Mouse (Mus musculus) frontal cortex, postnatal 10 days (tissue): ENCODE measurements around the gene Ptf1a.

Experiments
- DNase-seq, 2 experiments: peaks; one replicate each; pipeline ENCODE4 v3.0.0; 2022; ENCODE audit warnings: low spot score in 2 of 2, mixed read lengths in 1 of 2

Ptf1a gene

DNA sequence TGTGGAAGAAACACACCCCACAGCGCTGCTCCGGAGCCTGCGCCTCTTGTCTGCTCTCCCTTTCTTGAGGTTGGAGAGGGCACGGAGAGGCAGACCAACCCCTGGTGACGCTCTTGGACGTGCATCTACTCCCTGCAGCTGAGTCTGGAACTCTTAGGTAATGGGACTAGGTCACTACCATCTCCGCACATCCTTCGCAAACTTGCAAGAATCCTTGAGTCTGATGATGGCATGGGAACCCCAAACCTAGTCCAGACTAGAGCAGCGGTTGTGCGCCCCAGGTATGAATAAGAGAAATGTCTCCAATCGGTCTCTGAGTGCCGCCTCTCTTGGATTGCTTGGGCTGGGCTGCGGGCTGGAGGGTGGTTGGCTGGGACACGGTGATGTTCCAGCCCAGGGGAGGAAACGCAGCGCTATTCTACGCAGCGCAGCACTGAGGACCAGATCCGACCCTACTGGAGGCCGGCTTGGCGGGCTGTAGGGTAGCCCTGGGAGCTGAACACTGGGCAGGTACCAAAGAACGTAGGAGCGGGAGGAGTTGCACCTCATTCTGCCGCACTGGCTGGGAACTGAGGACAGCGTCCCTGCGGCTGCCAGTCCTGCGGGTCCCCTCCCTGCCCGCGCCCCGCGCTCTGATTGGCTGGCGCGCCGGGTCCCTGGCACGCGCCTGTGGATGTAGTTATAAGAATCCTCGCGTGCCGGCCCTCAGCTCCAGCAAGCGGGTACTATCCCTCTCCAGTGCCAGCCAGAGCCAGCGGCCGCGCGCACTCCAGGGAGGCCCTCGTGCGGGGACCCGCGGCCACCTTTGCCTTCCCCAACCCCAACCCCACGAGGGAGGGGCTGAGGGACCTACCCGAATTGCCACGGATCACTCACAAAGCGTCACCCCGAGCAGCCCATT, at the start of gene Ptf1a:
TSS of gene Ptf1a (plus strand) at position 733 of the 901 bp plus-strand sequence.
- DNase-seq: no peak

DNA sequence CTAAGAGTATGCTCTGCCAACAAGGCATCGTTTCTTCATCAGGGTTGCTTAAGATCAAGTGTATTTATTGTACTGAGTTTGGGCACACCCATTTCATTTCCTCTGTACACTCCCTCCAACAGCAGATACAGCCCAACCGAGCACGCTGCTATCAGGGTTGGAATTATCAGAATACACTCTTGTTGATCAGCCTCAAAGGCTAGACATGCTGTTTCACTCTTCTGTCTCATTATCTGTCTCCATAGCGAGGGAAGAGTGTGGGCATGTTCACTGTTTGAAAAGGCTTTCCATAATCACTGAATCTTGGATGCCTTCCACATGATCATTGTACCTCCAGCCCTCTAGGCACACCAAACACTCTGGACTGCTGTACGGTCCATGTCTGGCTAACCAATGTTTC, 40.1 kb upstream of the Ptf1a start:
- DNase-seq: no peak

DNA sequence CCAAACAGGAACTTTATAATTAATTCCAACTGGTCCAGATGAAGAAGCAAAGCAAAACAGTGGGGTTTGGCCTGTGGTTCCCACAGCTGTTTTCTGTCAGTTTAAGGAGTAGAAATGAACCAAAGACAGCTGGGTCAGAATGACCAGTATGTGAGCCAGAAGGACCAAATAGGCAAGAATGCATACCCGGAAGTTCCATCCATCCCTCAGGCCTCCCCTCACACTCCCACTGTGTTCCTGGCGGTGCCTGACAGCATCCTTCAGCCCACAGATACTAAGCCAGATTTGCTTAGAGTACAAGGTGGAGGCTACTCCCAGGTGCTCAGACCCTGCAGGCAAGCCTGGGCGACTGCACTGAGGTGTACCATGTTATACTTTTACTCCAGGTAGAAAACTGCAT, 38.9 kb upstream of the Ptf1a start:
- no peak for DNase-seq

DNA sequence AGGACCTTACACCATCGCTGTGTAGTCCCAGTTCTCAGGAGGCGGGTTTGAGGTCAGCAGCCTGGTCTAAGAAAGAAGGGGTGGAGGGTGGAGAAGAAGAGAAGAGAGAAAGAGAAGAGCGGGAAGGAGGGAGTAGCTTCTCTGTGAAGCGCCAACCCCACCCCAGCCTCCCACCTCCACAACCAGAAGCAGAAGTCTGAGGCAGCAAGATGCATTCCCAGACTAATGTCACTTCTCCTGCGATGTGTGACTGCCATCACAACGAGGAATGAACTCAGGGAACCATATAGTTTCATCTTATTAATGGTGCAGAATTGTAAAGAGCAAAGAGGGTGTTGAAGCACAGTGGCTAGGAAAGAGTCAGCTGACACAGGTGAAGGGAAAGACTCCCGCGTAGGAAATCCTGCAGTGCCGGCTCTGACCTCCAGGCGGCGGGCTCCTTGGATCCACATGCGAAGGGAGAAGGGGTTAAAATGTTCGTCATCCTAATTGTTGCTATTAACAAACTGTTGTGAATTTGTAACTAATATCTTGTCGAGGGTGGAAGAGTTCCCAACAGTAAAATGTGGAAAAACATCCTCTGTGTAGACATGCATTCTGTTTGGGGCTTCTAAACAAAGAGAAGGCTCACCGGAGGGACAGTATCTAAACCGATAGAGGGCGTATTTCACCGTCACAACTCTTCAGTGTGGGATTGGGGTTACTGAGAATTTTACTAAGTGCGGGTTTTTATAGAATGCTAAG, 31.1 kb upstream of the Ptf1a start:
- DNase-seq: peak; percentile 23 to 59

DNA sequence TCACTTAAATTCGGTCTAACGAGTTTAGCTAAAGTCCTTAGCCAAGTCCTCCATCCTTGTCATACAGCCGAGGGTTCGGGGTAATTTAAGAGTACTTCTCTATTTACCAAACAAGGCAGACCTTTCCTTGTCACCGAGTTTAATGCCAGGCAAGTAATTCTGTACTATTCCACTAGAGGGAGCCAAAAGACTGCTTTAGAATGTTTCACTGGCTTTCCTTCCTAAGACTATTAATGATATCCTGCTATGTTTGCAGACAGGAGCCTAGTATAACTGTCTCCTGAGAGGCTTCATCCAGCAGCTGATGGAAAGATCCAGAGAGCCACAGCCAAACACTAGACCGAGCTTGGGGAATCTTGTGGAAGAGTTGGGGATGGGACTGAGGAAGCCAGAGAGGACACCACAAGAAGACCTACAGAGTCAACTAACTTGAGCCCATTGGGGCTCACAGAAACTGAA, 30.4 kb upstream of the Ptf1a start:
- no peak for DNase-seq

DNA sequence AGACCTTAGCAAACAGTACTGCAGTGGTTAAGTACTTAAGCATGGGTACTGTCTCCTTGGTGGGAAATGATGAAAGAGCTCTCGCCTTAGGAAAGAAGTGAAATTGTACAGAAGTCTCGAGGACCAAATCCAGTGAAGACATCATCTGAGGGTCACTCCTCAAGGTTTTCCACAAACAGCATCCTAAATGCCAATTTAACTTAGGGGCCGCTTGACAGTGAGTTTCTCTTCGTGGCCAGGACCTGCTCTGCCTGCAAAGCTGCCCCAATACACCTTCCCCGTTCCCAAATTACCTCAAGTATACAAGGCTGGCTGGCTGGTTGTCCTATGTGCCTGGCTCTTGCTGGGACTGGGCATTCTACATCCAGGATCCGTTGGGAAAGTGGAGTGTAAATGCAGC, 29.4 kb upstream of the Ptf1a start:
- DNase-seq: no peak

DNA sequence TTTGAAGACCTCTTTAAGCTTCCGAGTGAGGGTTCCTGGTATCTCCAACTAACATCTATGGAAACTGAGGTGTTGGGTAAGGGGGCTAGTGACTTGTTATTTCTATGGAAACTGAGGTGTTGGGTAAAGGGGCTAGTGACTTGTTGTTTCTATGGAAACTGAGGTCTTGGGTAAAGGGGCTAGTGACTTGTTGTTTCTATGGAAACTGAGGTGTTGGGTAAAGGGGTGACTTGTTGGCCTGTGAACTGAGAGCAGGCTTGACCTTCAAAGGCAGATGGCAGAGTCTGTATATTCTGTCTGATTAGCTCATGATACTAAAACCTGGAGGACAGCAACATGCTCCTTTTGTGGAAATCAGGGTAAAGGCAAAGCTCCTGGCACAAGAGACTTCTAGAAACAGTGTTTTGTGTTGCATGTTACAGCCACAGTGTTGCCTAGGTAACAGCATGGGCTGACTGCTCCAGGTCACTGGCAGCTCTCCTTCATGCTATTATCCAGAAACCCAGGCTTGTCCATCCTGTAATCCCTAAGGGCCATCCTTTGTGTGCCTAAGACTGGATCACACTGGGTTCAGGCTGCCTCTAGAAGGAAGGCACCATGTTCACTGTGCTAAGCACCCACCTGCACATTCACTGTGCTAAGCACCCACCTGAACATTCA, 25.6 kb upstream of the Ptf1a start:
- no peak for DNase-seq

DNA sequence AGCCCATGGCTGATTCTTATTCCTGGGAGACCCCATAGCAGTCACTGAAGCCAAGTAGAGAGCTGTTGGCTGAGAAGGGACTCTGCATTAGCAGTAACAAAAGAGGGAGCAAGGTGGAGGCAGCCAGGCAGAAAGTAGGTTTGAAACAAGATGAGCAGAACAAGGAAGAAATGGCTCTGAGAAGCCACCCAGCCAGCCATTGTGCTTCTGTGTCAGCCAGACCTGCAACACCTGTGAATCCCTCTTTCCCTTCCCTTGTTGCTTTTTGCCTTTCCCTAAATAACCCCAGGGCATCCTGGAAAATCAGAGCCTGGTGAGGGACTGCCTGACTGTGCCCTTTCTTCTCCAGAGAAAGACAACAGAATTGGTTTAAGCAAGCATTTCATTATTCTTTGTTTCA, 23.2 kb upstream of the Ptf1a start:
- no peak for DNase-seq

DNA sequence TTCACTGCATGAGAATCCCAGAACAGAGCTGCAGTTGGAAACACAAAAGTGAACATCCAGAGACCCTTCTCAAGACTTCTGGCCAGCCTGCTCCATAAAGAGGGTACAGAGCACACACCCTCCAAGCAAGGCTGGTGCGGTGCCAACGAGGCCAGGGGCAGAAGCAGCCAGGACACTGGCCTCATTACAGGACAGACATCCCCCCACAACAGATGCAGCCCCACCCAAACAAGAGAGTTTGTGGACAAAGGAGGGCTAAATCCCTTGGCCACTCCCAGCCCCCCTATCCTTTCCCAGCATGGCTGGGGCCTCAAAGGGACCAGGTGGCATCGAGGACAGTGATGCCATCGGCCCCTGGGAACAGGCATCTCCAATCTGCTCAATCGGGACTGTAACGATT, 22.4 kb upstream of the Ptf1a start:
- DNase-seq: no peak

DNA sequence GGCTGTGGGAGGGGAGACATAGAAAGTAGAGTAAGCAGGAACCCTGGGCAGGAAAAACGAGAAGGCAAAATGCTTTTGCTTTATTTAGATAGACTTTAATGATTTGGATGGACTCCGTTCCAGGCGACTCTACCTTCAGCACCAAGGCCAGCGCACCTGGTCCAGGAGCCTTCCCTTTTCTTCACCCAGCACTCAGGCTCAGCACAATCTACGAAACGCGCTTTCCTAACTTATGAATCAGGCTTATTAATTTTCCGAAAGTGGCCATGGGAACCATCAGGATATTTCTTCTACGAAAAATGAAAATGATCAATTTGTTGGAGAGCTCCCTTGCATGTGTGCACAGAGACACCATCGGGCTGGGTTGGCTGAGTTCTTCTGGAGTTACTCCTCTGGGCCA, 16.4 kb upstream of the Ptf1a start:
- no peak for DNase-seq

DNA sequence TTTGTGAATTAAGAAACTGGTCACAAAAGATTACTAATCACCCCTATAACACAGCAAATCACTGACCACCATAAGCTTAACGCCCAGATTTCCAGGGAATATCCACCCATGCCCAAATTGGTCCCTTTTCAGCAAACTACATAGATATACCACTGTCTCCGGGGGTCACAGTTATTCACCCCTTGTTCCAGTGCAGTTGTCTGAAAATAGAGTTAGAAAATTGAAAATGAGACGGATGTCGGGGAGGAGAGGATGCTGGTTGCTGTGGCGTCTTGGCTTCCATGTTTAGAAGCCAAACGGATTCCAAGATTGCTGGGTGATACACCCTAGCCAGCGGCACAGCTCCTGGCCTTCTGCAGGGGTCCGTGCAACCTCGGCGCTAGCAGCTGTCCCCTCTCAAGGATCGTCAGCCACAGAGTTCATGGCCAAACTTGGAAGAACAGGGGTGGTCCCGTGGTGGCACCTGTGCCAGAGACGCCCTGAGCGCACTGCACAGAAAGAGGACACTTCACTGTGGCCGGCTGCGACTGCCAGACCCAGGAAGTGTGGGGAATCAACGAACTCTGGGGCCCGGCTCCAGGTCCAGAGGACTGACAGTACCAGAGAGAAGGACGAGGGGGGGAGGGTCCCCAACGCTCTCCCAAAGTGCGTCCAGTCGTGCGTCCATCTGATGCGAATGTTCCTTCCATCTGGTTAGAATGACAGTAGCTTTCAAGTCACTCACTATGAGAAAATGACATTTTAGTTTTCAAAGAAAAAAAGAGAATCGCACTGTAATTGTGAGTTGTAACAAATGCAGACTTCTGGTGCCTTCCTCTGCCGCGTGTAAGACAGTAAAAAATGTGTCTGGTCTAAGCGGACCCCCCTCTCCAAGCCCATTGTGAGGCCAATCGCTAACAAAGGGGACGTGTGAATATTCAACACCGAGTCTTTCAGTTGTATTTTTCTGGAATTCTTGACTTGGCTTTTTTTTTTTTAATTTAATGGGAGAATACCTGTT, 15.5 kb upstream of the Ptf1a start:
- no peak for DNase-seq

DNA sequence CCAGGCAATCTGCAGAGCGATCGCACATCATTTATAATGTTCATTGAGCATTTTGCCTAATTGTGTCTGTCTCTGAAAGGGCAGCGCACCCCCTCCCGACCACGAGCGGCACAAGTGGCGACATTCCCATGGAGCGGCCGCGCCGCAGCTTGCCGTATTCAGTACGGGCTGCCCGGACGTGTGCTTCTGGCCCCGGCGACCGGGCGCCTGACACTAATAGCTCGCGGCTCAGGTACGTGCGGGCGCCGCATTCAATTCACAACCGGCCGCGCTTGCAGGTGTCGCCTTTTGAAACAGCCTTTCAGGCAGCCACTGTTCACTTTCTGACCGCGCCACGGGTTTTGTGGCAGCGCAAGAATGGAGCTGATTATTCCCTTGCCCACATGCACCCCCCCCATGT, 14.7 kb upstream of the Ptf1a start:
- DNase-seq: no peak

DNA sequence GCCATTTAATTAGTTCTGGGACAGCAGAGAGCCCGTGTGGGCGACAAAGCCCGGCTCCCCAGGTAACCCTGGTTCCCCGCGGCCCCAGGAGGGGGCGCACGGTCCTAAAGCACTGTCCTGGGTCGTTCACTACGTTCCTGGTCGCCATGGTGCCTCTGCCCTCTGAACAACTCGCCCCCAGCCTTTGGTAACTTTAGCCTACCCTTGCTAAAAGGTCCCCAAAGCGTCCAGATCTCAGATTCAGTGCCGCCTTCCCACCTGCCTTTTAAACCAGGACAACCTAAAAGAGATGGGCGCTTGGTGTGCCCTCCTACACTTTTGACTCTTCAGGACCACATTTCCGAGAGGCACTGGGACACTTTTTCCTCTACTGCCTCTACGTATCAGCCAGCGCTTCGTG, 14.3 kb upstream of the Ptf1a start:
- no peak for DNase-seq

DNA sequence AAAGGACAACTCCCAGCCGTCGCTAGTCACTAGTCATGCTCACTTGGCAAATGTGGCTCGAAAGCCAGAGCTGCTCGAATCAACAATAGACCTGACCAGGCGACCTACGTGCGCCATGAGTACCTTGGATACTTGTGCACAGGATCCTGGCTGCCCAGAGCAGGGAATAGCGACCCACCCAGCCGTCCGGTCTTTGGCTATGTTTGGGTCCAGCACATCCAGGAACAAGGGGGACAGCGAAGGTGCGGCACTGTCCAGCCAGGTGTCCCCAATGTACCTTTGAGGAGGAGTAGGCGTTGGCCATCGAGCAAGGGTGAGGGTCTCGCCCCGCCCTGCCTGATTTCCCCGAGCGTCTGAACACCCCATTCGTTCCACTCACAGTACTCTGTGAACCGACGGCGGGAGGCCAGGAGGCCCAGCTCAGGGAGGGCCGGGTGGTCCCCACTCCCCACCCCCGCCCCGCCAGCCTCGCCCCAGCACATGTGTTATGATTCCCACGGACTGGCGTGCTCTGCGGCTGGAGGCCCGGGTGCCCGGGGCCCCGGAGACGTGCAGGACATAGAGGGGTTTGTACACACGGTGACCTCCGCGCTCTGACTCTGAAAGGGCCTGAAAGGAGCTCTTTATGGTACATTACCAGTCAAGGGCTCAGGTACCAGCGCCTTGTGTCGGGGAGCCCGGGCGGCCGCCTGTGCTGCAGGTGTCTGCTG, 13.7 kb upstream of the Ptf1a start:
- DNase-seq: no peak

DNA sequence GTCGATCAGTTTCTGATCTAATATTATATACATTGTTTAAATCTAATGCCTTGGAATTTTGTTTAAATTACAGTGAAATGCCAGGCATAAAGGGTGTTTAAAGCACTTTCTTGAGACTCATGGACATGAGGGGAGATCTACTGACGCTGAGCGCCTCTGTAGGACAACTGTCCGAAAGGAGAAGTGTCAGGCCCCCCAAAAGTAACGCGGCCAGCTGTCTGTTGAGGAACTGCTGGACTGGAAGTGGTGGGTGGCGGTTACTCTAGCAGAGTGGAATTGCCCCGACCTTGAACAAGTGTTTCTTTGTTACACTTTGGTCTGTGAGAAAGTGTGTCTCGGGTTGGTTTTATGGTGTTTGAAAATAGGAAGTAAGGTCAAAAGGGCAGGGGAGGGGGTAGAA, 1.1 kb upstream of the Ptf1a start:
- DNase-seq: no peak

DNA sequence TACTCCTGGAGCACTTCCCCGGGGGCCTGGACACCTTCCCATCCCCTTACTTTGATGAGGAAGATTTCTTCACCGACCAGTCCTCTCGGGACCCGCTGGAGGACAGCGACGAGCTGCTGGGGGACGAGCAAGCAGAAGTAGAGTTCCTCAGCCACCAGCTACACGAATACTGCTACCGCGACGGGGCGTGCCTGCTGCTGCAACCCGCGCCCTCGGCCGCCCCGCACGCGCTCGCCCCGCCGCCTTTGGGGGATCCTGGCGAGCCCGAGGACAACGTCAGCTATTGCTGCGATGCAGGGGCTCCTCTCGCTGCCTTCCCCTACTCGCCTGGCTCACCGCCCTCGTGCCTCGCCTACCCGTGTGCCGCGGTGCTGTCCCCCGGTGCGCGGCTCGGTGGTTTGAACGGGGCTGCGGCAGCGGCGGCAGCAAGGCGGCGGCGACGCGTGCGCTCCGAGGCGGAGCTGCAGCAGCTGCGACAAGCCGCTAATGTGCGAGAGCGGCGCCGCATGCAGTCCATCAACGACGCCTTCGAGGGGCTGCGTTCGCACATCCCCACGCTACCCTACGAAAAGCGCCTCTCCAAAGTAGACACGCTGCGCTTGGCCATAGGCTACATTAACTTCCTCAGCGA, 523 bp downstream of the Ptf1a start:
- DNase-seq: no peak

DNA sequence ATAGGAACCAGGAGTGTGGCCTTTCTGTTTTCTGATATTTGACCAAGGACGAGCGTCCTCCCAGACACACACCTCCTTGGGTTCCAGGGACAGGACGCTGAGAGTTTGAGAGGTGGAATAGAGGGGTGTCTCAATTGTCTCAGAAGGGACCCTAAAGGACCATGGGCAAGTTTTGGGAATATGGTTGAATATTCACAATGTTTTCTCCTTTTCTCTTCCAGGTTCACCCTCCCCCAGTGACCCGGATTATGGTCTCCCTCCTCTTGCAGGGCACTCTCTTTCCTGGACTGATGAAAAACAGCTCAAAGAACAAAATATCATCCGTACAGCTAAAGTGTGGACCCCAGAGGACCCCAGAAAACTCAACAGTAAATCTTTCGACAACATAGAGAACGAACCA, 1.3 kb downstream of the Ptf1a start:
- no peak for DNase-seq

DNA sequence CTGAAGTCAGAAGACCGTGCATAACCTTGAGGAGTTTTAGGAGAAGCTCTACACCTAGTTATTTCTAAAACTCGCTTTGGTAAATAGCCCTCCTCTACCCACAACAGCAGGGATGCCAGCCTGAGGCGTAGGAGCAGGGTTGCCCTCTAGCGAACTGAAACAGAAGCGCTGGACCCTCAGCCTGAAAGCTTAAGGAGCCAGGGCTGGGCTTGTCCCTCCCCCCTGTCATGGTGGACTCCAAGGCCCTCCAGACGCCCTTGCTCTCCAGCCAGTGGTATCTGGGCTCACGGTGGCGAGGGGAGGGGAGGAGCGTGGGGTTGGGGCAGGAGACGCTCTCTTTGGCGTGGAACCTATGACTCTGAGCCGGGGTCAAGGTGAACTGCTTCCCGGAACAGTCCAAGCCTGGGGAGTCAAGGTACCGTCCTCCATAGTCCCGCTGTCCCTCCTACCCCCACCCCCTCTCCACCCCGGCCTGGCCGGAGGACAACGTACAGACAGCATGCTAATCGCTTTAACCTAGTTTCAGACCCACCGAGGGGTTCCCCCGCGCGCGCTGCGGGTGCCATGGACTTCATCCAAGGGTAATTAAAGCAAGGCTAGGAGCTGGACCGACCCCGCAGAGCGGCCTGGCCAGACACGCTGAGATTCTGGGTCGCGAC, 2.7 kb downstream of the Ptf1a start:
- peak in 1 of 2 experiments; percentile 32 for DNase-seq

DNA sequence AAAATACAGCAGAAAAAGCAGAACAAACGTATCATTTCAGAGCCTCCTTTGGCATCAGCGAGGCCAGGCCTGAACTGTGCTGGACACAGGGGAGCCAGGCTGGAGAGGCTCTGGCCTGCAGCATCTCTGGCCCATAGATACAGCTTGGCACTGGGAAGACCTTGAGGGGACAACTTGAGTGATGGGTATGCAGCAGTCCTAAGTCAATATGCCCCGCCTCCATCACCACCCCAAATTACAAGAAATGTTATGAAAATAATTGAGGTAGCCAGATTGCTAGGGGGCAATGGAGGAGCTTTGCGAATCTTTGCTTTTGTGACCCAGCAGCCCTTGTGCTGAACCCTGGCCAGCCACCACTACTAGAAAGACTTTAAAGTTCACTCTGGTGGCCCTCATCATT, 3.8 kb downstream of the Ptf1a start:
- no peak for DNase-seq
